7 mouse cellular contexts compared by ENCODE assay signal in the genomic region with DNA sequence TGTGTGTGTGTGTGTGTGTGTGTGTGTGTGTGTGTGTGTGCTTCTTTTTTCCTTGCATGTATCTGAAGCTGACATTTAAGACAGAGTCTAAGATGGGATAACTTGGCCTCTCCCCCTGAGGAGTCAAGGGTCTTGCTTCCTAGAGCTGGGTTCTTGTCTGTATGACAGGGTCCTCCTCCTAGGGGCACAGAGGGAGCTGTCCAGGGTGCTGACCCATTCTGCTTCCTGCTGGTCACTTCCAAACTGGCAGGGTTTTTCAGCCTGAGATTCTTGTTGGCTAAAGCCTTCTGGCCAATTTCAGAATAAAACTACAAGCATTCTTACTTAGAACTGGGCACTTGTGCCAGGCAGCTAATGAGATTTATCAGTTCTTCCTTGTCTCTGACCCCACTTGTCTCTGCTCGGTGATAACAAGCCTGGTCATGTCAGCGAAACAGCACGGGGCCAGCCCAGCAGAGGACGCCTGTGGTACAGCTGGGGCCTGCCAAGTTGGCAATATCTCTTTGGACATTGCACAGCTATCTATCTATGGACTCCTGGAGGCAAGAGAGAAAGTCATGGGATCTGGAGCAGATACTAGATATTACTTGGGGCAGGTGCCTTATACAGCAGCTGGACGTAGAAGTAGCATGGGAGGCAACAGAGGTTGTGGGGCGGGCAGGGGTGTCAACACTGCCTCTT.
A peak's percentile ranks its signal among the peaks of the same experiment; 100 is the strongest.
DNase-seq lines count a peak whose midpoint lies in the region; ATAC-seq and TF ChIP-seq lines count a peak whose summit lies in the region.

No protein-coding gene starts in this region.

- ATAC-seq in liver, postnatal 0 days, result no peak
- no peak for ATAC-seq in hindbrain, embryonic 16.5 days

- no peaks in the 10 kb centered on the region for H3K36me3 ChIP-seq in liver, postnatal 0 days (replicated peaks; ENCODE audit: insufficient read depth, low read length)
- no peaks in the 10 kb centered on the region for H3K36me3 ChIP-seq in hindbrain, embryonic 16.5 days (ENCODE audit: control insufficient read depth, insufficient read depth, low read length)

- 0 out of 2 replicates have a peak, but pooled peaks cover 5% of the 10 kb centered on the region for H3K27me3 ChIP-seq in liver, postnatal 0 days (ENCODE audit: insufficient read depth, low read length)
- no peaks in the 10 kb centered on the region for H3K27me3 ChIP-seq in hindbrain, embryonic 16.5 days (replicated peaks; ENCODE audit: control insufficient read depth, insufficient read depth, low read length)

- no peak for TF ChIP-seq EP300 in liver, postnatal 0 days (IDR thresholded peaks at IDR 0.05; ENCODE audit: low read depth)

- no peak overlapping the region for H3K4me3 ChIP-seq in liver, postnatal 0 days (ENCODE audit: low read depth, low read length)
- H3K4me3 ChIP-seq in hindbrain, embryonic 16.5 days (ENCODE audit: low read length), result no peak overlapping the region

- H3K9ac ChIP-seq in liver, postnatal 0 days (replicated peaks), result no peak overlapping the region
- no peak overlapping the region for H3K9ac ChIP-seq in hindbrain, embryonic 16.5 days (ENCODE audit: low read depth, low read length)

- no peaks in the 10 kb centered on the region for H3K4me1 ChIP-seq in liver, postnatal 0 days (ENCODE audit: insufficient read depth)
- no peaks in the 10 kb centered on the region for H3K4me1 ChIP-seq in hindbrain, embryonic 16.5 days (ENCODE audit: control insufficient read depth, insufficient read depth, low read depth, low read length)

- no peak overlapping the region for H3K4me2 ChIP-seq in liver, postnatal 0 days (ENCODE audit: low read depth, low read length)
- no peak overlapping the region for H3K4me2 ChIP-seq in hindbrain, embryonic 16.5 days (ENCODE audit: low read length)

- 73% methylated on average over 6 of the region's 6 CpGs for WGBS in liver, postnatal 0 days (ENCODE audit: insufficient replicate concordance)
- 68% methylated on average over 6 of the region's 6 CpGs for WGBS in hindbrain, embryonic 16.5 days

- DNase-seq in liver, result peak; percentile 62
- DNase-seq in liver, postnatal 0 days, result no peak
- peak; percentile 56 for DNase-seq in R1 (ENCODE audit: low read depth, low spot score)
- DNase-seq in cerebellum, adult 11 months, result peak; percentile 47
- DNase-seq in hindlimb bud, embryonic 11.5 days (ENCODE audit: extremely low spot score, low read depth, low spot score), result peak; percentile 47
- DNase-seq in right cerebral cortex, postnatal 25 days, result no peak

- H3K27ac ChIP-seq in liver, postnatal 0 days (ENCODE audit: low read depth), result no peak overlapping the region
- no peak overlapping the region for H3K27ac ChIP-seq in hindbrain, embryonic 16.5 days (ENCODE audit: low read depth, low read length)

- no peaks in the 10 kb centered on the region for H3K9me3 ChIP-seq in liver, postnatal 0 days (ENCODE audit: low read length)
- no peaks in the 10 kb centered on the region for H3K9me3 ChIP-seq in hindbrain, embryonic 16.5 days (ENCODE audit: control insufficient read depth, low read length)

- TF ChIP-seq CTCF in liver, postnatal 0 days (IDR thresholded peaks at IDR 0.05; ENCODE audit: low read depth), result no peak

Comparison
In these comparisons a context has a peak if more than half of its experiments do, and no peak if none do; other contexts are left out.
1. DNase-seq: peak in liver (single experiment), R1 (single experiment), cerebellum, adult 11 months (single experiment) and hindlimb bud, embryonic 11.5 days (single experiment); none in liver, postnatal 0 days (single experiment) and right cerebral cortex, postnatal 25 days (single experiment).